In the genomic region with DNA sequence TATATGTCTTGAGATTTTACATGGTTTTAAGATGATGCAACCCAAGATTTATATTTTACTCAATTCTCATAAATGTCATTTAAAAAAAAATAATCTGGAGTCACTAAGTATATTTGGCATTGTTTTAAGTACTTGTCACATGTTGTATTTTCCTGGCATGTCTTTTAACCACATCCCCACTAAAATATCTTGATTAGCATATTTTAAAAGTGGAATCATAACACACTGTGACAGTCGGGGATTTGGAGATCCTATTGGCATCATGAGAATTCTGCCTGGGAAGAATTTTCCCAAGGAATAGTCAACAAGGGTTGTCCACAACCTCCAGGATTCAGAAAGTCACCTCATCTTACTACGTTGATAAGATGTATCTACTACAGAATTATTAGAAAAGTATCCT, we compare ENCODE assay signal across 20 mouse cellular contexts.
"Had no signal": no experiment of that assay in that cellular context is flagged by ENCODE, and none has a peak within 500 bp of the region (broad histone marks: within the 10 kb centered on the region; RNA-seq: fewer than 3 reads in every experiment).

No protein-coding gene starts in this region.

- H3K4me2 ChIP-seq: lung, embryonic 15.5 days; midbrain, embryonic 11.5 days; midbrain, embryonic 13.5 days; midbrain, embryonic 15.5 days; neural tube, embryonic 13.5 days; neural tube, embryonic 15.5 days had no signal

- H3K9ac ChIP-seq: lung, embryonic 15.5 days; midbrain, embryonic 13.5 days; midbrain, embryonic 15.5 days; neural tube, embryonic 13.5 days; neural tube, embryonic 15.5 days had no signal

- H3K27me3 ChIP-seq: lung, embryonic 15.5 days; midbrain, embryonic 13.5 days; midbrain, embryonic 15.5 days; neural tube, embryonic 13.5 days; neural tube, embryonic 15.5 days had no signal

- H3K4me1 ChIP-seq: lung, embryonic 15.5 days; megakaryocyte, embryonic 14.5 days; midbrain, embryonic 13.5 days; midbrain, embryonic 15.5 days; neural tube, embryonic 13.5 days; neural tube, embryonic 15.5 days had no signal

- H3K4me3 ChIP-seq: lung, embryonic 15.5 days; megakaryocyte, embryonic 14.5 days; midbrain, embryonic 13.5 days; midbrain, embryonic 15.5 days; neural tube, embryonic 13.5 days; neural tube, embryonic 15.5 days had no signal

- DNase-seq: lung, adult 2 months; lung, postnatal 14 days; lung, postnatal 36 days; retina, postnatal 1 day; right cerebral cortex, adult 18-20 months; right cerebral cortex, postnatal 25 days; right cerebral cortex, postnatal 4 days; spleen, adult 18-20 months; thymus, adult 18-20 months; thymus, postnatal 14 days; thymus, postnatal 36 days had no signal

- H3K36me3 ChIP-seq: lung, embryonic 15.5 days; midbrain, embryonic 13.5 days; midbrain, embryonic 15.5 days; neural tube, embryonic 13.5 days; neural tube, embryonic 15.5 days had no signal

- H3K27ac ChIP-seq: lung, embryonic 15.5 days; macrophage; midbrain, embryonic 13.5 days; midbrain, embryonic 15.5 days; neural tube, embryonic 13.5 days; neural tube, embryonic 15.5 days had no signal

- ATAC-seq: lung, postnatal 0 days; midbrain, embryonic 13.5 days; midbrain, embryonic 15.5 days had no signal

- H3K9me3 ChIP-seq: lung, embryonic 15.5 days; megakaryocyte, embryonic 14.5 days; midbrain, embryonic 13.5 days; midbrain, embryonic 15.5 days; neural tube, embryonic 13.5 days; neural tube, embryonic 15.5 days had no signal
